Mouse (Mus musculus) MEL (cell line): ENCODE measurements at regions not wholly inside any gene's neighbourhood (a gene's known extent, or its start where the extent isn't known, plus 50 kb on each side); places are given as distances from the start of the nearest gene placed in this dataset.

Source experiments
- BHLHE40 ChIP-seq: IDR thresholded peaks from 2 replicates; pipeline ENCODE4 v1.6.1; 2012; ENCODE audit warnings: low read depth, mild to moderate bottlenecking, inconsistent platforms, low read length, improper control_type of control experiment, borderline replicate concordance
- CTCF ChIP-seq, 3 experiments: IDR thresholded peaks in 2 of 3; conservative IDR thresholded peaks in 1 of 3; 2 replicates each; pipeline ENCODE4 v1.5.1; 2011 to 2012; ENCODE audit warnings: low read length in 3 of 3, low read depth in 2 of 3, mild to moderate bottlenecking in 2 of 3, improper control_type of control experiment in 1 of 3, inconsistent platforms in 1 of 3, mixed read lengths in 1 of 3, moderate library complexity in 1 of 3; ENCODE audit not compliant: control insufficient read depth in 1 of 3, insufficient read depth in 1 of 3, poor library complexity in 1 of 3, severe bottlenecking in 1 of 3
- GATA1 ChIP-seq: IDR thresholded peaks from 2 replicates; pipeline ENCODE4 v1.6.1; 2011; ENCODE audit warnings: low read depth, low read length, improper control_type of control experiment
- MAX ChIP-seq: IDR thresholded peaks from 2 replicates; pipeline ENCODE4 v1.6.1; 2011; ENCODE audit warnings: low read length, improper control_type of control experiment
- MEF2A ChIP-seq: IDR thresholded peaks from 2 replicates; pipeline ENCODE4 v1.6.1; 2014; ENCODE audit warnings: low read depth, mild to moderate bottlenecking, inconsistent platforms, low read length, improper control_type of control experiment; ENCODE audit not compliant: poor library complexity, insufficient replicate concordance, severe bottlenecking; ENCODE audit errors: extremely low read depth
- POLR2A ChIP-seq, 2 experiments: IDR thresholded peaks; 2 replicates each; pipeline ENCODE4 v1.6.1; 2011 to 2012; ENCODE audit warnings: low read length in 2 of 2, mild to moderate bottlenecking in 2 of 2, control low read depth in 1 of 2, improper control_type of control experiment in 1 of 2, low read depth in 1 of 2, moderate library complexity in 1 of 2; ENCODE audit not compliant: control insufficient read depth in 1 of 2, insufficient read depth in 1 of 2, poor library complexity in 1 of 2
- ZC3H11A ChIP-seq: IDR thresholded peaks from 2 replicates; pipeline ENCODE4 v1.6.1; 2012; ENCODE audit warnings: low read depth, mild to moderate bottlenecking, inconsistent platforms, low read length, improper control_type of control experiment

DNA sequence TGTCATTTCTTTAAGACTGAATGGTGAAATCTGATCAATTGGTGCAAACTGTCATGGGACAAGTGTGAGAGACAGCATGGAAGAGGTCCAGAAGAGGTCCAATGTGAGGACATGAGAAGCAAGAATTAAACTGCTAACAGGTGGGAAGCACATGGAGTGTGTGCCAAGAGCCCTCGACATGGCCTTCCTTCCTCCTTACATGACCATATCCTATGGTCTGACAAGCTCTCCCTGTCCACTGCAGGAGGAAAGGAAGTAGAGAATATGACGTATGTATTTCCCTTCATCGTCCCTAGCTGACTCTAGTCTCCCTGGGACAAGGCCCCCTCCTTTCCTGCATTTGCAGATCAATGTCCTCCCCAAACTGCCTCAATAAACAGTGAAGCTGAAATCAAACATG is 152.1 kb downstream of the Dad1 start:
- no peak for TF ChIP-seq BHLHE40
- TF ChIP-seq POLR2A (IDR thresholded peaks at IDR 0.05; ENCODE audit: control insufficient read depth in 1 of 2, insufficient read depth in 1 of 2, low read depth in 1 of 2, low read length in 2 of 2, poor library complexity in 1 of 2) = no peak
- no peak for TF ChIP-seq ZC3H11A
- no peak for TF ChIP-seq CTCF (IDR thresholded peaks at IDR 0.05 in 2 of 3, conservative IDR thresholded peaks at IDR 0.05 in 1 of 3; ENCODE audit: control insufficient read depth in 1 of 3, insufficient read depth in 1 of 3, low read depth in 2 of 3, low read length in 3 of 3, poor library complexity in 1 of 3, severe bottlenecking in 1 of 3)
- TF ChIP-seq MAX = no peak
- no peak for TF ChIP-seq MEF2A
- no peak for TF ChIP-seq GATA1
